Comparison of ENCODE assay signal across 12 mouse cellular contexts in the genomic region with DNA sequence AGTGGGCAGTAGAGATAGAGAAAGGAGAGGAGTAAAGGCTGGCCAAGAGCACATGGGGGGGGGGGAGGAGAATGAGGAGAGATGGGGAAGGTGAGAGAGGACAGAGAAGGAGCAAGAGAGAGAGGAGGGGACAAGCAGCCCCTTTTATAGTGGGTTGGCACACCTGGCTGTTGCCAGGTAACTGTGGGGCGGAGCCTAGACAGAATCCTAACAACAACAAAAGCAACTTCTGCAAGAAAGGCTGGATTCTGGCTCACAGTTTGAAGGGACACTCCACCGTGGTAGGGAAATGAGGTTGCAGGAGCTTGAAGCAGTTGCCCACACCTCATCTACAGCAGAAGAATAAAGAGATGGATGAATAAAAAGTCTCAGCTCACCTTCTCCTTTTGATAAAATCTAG.
"Had no signal": no experiment of that assay in that cellular context is flagged by ENCODE, and none has a peak within 500 bp of the region (broad histone marks: within the 10 kb centered on the region; RNA-seq: fewer than 3 reads in every experiment).

No protein-coding gene starts in this region.

- DNase-seq: gastrocnemius, postnatal 25 days; heart, adult 18-20 months; heart, postnatal 14 days; heart, postnatal 36 days; kidney, adult 11 months; kidney, adult 2 months; kidney, adult 9 months; kidney, postnatal 14 days; kidney, postnatal 36 days; layer of hippocampus, adult 9-11 months; layer of hippocampus, postnatal 36 days; left cerebral cortex, postnatal 4 days had no signal
